Mouse (Mus musculus) adrenal gland, adult (tissue): ENCODE measurements around the gene Stard9.

Source experiments
- DNase-seq, 2 experiments: peaks; one replicate each; pipeline ENCODE4 v3.0.0; 2022 to 2023; ENCODE audit warnings: low spot score in 1 of 2; ENCODE audit not compliant: inconsistent age in 2 of 2

Gene Stard9

DNA sequence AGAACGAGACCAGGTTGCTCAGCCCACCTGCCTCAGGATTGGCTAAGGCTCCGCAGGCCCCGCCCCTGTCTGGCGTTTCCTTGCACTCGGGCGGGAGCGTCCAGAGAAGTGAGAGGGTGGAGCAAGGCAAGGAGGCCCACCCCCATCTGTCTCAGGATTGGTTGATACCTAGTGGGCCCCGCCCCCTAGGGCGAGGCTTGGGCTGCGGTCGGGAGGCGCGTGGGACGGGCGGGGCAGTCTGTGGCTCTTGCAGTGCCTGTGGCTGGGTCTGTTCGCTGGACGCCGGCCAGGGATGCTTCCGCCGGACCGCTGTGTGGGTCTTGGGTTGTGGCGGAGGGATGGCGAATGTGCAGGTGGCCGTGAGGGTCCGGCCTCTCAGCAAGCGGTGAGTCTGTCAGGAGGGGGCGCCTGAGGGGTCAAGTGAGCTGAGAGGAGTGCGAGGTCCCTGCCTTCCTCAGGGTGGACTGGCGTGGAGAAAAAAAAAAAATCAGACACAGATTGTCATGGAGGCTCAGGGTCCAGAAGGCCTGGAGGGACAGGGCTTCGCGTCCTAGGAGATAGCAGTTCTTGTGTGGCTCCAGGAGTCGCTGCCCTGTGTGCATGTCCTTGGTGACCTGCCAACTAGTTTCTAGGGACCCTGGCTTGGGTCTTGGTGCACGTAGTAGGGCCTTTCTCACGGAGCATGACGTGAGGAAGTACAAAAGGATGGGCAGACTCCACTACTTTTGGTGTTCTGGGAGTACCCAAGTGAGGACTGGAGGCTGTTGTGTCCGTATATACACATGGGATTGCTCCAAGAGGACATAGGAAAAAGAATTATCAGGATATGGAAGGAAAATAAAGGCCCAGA lies at the start of gene Stard9:
Stard9 (plus strand) TSS at position 236 of the 850 bp plus-strand sequence.
- DNase-seq, result peak; percentile 99

DNA sequence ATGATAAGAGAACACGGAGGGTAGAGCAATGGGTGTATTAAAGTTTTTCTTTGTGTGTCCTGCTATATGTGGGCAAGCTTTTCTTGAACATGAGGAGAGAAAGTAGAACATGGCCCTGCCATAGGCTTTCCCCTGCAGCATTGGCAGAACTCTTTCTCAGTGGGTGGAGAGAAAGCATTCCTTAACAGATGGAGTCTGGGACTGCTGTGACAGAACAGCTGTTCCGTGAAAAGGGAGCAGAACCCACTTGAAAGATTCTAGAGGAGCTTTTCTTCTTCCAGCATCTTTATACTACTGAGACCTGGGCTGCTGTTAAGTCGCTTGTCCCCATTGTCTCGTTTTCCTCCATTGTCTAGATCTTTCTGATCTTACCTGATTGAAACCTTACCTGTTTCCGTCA lies 39.2 kb upstream of the Stard9 start:
- no peak for DNase-seq

DNA sequence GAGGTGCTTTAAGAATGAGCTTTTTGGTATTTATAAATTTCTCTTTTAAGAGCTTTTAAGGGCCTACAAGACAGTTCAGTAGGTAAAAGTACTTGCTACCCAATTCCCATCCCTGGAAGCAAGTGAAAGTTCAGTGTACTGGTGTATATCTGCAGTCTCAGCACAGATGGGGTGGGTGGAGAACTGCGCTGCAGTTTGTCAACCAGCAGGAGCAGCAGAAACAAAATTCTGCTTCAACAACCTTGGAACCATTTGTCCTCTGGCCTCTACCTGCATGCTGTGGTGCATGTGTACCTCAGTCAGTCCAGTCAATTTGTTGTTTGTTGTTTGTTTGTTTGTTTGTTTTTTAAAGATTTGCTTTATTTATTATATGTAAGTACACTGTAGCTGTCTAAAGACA lies 36.7 kb upstream of the Stard9 start:
- no peak for DNase-seq

DNA sequence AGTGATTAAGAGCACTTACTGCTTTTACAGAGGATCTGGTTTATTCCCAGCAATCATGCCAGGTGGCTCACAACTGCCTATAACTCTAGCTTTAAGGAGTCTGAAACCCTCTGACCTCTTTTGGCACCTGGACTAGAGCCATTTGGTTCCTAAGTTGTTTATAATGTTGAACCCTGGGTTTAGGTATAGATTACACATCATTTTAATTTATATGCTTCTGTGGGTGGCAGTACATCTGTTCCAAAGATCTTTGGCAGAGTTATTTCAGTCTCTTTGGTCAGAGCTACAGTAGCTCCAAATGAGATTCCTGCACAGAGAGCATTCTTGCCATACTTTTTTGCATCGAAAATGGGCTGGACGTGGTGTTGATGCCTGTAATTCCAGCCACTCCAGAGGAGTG lies 31.2 kb upstream of the Stard9 start:
- DNase-seq, result no peak

DNA sequence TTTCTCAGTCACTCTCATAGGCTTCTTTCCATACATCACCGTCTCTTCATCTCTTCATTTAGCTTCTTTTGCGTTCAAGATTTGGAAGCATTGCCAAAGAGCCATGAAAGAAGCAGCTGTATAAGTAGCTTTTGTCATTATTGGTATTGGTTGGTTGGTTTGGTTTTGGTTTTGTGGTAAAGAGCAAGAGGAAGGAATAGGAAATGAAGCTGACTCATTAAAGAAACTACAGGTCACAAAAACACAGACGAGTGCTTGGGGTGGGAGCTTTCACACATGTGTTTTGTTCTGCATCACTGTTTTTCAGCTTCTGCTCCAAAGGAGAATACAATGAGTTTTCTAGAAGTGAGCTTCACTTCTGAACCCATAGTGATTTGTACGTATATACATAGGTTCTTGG lies 29.4 kb upstream of the Stard9 start:
- no peak for DNase-seq

DNA sequence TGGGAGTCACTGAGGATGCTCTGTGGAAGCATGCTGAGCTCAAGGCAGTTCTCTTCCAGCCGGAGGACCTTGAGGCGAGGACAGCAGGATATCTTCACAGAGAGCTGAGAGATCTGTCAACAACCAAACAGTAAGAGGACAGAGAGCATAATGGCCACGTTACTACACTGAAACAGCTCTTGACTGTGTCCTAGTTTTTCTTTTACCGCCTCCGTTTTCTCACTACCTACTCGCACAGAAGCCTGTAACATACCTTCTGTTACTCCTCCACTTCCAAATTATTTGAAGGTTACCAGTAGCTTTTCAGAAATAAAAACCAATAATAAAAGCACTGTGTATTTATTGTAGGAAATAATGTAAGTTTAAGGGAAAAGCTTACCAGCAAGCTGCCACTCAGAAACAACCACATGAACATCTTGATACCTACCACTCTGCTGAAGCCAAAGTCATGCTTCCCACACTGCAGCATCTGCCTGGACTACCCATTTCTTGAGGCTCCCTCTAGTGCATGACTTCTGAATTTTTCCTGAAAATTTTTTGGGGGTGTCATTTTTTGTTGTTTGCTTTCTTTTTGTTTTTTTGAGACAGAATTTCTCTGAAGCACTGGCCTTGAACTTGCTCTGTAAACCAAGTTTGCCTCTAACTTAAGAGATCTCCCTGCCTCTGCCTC lies 22.8 kb upstream of the Stard9 start:
- DNase-seq, result peak; percentile 17 to 57

DNA sequence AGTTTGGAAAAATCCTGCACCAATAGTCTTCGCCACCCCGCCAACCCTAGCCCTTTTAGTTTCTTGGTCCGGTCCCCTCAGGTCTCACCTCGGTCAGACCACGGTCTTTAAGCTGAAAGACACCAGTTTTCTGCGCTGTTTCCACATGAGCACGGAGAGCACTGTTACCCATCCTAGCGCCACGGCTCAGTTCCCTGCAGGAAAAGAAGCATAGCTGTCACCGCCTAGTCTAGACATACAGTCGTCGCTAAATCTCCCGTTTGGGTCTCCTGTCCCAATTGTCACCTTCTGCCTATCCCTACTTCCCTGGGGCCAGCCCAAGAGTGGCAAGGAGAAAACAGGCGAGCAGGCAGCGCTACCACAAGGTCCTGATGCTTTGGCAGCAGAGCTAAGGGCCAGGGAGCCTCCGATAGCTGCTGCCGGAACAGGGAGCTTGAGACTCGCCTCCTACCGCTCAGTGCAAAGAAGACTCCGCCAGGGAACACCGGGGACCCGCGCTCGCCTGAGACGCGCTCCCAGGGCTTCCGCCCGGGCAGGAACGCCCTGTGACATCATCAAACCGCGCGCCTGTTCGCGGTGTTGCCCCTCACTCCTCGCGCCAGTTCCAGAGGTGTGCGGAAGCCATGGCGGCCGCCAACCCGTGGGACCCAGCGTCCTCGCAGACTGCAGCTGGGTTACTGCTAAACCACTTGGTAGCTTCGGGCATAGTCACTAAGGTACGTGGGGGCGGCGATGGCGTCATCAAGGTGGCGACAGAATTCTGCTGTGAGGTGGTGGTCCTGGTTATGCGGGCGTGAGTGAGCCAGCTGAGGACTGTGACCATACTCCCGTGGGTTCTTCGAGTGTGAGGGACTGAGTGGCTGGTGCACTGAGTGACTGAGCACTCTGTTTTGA lies 19.8 kb upstream of the Stard9 start, which contains the start of the genes Haus2 and Lrrc57:
Haus2 (plus strand) TSS at position 554 of the 894 bp plus-strand sequence.
Lrrc57 (minus strand) TSS at position 691 of the 894 bp plus-strand sequence.
- peak; percentile 92 to 97 for DNase-seq

DNA sequence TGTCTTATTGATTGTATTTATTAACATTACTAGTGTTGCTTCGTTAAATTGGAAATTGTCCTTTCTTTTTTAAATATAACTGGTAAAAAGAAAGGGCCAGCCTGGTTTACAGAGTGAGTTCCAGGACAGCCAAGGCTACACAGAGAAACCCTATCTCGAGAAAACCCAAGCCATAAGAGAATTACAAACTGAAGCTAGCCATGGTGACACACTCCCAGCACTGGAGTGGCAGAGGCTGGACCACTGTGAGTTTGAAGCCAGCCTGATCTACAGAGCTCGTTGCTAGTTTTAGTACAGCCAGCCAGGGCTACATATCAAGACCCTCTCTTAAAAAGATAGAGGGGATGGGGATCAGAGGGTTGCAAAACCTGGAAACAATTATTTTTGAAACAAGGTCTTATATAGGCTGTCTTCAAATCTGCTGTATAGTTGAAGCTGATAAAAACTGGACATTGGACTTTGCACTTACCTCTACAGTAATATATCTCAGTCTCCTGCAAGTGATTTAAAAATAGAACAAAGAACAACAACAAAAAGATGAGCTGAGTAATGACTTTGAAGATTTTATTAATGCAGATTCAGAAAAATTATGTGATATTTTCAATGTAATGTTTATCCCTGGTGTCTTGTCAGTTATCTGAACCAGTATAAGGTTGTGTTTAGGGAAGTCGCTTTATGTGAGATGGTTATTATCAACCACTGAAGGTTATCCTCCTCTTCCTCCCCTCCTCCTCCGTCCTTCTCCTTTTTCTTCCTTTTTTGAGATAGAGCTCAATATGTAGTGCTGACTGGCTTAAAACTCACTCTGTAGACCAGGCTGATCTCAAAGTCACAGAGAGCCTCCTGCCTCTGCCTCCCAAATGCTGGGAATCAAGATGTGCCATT lies 12.4 kb upstream of the Stard9 start:
- no peak for DNase-seq

DNA sequence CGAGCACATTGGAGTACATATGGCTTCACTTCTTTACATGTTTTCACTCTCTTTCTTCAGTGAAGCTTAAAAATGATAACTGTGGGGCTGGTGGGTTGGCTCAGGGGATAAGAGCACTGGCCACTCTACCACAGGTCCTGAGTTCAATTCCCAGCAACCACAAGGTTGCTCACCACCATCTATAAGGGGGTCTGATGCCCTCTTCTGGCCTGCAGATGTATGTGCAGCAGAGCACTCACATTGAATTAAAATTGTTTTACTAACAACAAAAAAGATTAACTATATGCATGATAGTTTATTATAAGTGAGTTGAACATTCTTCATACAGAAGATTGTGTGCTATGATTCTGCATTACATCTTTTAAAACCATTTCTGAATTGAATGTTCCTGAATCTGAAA lies 9.4 kb upstream of the Stard9 start:
- no peak for DNase-seq

DNA sequence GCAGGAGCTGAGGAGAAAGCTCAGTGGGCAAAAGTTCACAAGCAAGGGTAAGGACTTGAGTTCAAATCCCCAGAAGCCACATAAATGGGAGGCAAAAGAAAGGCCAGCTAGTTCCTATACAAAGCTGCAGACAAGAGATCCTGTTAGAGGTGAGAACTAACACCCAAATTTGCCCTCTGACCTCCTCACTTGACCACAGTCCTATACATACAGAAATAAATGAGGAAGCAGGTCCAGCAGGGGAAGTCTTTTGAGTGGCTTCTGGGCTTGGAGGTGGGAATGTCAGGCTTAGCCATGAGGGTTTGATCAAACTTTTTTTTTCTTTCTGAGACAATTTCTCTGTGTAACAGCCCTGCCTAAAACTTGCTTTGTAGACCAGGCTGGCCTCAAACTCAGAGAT lies 6.0 kb upstream of the Stard9 start:
- DNase-seq, result no peak

DNA sequence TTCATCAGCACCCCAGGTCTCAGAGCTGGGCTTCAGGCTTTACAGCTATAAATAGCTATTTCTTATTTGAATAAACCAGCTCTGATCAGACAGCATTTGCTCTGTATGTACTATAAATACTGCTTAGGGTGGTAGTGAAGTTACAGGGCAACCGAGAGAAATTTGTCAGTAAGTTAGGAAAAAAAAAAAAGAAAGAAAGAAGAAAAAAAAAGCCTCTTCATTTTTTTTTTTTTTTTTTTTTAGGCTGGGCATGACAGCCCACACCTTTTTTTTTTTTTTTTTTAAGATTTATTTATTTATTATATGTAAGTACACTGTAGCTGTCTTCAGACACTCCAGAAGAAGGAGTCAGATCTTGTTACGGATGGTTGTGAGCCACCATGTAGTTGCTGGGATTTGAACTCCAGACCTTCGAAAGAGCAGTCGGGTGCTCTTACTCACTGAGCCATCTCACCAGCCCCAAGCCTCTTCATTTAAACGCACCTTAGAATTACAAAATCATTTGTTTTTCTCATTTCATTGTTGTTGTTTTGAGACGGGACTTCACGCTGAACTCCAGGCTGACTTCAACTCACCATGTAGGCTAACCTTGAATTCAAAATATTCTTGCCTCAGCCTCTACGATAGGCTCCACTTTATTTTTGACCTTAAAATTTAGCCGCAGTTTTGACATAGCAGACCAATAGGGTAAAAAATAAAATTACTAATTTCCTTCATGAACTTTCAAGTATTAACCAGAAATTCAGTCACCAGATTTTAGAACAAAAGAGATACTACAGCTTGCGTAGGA lies 650 bp upstream of the Stard9 start:
- no peak for DNase-seq

DNA sequence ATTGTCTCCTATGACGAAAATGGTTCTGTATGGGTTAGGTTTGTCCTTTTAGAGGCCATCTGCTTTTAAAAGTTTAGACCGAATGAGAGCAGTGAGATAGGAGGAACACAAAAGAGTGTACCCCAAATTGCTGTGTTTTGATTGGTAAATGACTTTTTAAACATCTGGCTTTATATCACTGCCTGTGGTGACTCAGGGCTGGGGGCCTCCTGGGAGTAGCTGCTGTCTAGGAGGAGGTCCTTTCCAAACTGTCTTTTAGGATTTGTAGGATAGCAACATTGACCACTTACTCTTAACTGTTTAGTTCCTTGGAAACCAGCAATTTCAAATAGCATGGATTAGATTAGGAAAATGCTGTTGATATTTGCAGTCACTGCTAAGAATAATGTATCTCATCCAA lies 1.3 kb downstream of the Stard9 start:
- peak in 1 of 2 experiments; percentile 72 for DNase-seq

DNA sequence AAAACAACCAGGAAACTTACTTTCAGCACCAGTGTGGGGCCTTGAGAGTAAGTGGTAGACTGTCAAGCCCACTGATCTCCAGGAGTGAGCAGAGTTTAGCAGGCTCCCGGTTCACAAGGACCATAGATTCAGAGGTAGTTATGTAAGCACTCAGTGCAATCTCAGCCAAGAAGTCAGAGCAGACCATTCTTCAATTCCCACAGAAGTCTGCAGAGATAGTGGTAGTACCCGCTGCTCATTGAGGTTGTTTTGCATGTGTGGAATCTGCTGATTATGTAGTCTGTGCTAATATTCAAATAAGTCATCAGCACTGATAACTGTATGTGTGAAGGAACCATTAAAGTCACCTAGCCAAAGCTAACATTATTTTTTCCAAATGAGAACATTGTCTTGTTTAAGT lies 1.7 kb downstream of the Stard9 start:
- DNase-seq, result no peak

DNA sequence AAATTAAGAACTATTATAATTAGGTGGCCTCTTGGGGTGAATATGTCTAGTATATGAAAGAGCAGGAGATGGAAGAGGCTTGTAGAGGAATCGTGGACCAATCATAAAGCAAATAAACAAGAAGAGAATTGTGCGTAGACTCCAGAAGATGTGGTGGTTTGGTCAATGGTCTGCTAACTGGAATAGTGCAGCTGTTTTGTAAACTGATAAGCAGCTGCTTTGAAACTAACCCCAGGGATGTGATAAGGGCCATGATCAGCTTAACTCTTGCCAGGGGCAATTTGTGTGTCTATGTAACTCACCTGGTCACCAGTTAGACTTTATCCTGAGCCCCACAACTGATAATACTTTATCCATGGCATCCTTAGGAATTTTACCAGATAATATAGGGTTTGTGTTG lies 2.6 kb downstream of the Stard9 start:
- no peak for DNase-seq

DNA sequence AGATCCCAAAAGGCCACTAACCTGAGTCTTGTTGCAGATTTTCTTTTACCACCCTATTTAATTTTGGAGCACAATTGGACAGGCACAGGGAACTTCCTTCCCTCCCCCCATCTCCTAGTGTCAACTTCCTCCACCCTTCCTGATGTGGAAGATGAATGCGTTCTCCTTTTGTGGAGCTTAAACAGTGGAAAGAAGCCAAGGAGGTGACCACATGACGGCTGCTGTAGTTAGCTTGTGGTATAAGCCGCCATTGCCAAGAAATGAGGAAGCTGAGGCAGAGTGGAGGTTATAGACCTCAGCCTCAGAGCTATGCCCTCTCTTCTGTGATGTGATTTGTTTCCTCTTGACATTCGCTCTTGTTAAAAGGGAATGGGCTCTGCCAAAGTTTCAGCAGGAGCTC lies 3.0 kb downstream of the Stard9 start:
- DNase-seq, result peak; percentile 48 to 73

DNA sequence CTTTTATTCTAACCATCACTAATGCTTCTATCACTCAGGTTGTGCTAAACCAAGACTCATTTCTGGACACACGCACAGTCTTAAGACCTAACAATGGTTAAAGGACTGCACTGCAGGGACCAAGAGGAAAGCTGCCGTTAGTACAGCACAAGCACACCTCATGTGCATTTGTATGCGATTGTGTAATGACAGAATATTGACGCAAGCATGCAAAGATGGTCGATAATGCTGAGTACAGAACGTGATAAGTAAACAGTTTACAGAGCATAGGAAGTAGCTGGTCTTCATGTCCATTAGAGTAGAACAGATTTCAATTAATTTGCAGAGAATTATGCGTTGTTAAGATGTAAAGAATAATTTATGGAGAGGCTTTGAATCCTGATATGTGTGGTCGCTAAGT lies 11.9 kb downstream of the Stard9 start:
- no peak for DNase-seq

DNA sequence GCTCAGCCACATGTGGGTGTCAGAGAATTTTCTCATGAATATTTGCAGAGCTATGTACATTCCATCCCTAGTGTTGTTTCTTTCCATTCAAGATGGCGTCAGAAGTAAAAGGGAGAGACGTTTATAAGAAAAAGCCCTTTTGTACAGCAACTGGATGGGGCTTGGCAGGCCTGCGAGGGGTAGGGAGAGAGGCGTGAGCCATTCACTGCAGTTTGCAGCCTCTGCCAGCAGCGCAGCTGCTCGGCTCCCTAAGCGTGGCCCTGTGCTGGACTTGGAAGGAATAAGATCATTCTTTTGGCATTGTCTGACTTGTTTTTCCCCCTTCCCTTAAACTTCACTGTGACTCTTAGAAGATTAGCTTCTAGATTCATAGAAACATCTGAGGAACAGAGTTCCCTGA lies 14.9 kb downstream of the Stard9 start:
- no peak for DNase-seq

DNA sequence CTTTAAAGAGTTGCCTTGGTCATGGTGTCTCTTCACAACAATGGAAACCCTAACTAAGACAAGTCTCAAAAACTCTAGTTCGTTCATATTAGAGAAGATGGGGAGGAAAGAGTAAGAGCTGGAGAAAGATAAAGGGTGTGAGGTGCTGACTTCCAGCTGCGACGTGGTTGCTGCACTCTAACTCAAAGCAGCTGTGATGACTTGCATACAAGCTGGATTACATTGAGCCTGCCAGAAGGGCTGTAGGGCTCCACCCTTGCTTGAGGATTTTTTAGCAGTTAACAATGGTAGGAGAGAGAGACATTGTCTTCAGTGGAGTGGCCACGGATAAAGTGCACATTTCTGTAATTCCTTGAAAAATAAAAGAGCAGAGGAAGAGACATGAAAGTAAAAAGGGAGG lies 17.9 kb downstream of the Stard9 start:
- no peak for DNase-seq

DNA sequence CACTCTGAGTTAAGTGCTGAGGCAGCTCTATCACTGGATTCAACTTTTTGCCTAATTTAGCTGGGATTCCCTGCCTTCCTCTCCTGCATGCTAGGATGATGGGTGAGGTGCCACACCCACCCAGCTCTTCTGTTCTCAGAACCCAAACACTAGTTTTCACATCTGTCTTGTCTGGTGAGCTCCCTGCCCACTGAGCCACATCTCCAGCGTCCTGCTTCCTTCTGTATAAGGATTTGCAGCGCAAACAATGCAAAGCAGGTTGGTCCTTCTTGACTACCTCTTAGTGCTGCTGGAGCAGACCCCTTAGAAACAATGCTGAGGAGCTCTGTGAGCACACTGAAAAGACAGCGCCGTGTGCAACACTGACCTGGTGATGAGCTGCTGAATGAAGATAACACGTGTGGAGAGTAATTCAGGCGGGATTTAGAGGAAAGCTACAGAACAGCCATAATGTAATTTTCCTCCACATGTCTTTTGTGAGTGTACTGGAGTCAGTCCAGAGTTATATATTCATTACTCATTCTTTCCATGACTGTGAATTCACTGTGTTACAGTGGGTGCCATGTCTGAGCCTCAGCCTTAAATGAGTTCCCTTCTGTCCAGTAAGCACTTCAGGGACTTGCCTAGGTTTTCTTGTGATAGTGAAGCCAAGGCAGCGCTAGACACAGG lies 23.5 kb downstream of the Stard9 start:
- DNase-seq, result peak in 1 of 2 experiments; percentile 53
